Mouse (Mus musculus): ENCODE data around the gene Rasl2-9. TPM values are rescaled to one million over a fixed set of nuclear protein-coding genes. Genes with fewer than 3 reads are reported as not detected.

The Rasl2-9 gene
- polyA plus RNA-seq, 1 experiment = 1.3 TPM

DNA sequence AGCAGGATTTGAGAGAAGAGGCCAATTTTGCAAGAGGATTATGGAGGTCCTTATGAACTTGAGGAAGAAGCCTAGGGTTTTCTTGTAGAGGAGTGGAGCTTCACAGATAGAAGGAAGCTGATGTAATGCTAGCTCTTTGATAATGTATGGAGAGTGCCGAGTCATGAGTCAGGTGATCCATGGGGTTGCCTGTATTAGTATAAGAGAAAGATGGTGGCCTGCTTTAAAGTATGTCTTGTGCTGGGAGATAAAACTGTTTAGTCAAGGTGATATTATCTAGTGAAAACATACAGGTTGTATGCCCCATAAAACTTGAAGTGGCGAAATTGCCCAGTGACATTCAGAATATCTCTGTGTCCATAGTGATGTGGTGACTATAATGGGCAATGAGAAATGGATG is 48.8 kb downstream of the Rasl2-9 start:
- Histone ChIP-seq H3K9ac (ENCODE audit: low read depth, poor library complexity, severe bottlenecking) (no peak overlapping the region), H3K4me3 (ENCODE audit: low read depth, low read length) (no peak overlapping the region), H3K4me1 (ENCODE audit: control insufficient read depth, insufficient read depth, low read length) (no peaks in the 10 kb centered on the region), H3K9me3 (replicated peaks; ENCODE audit: control insufficient read depth, insufficient read depth, low read length, poor library complexity, severe bottlenecking) (no peaks in the 10 kb centered on the region), H3K27me3 (ENCODE audit: control insufficient read depth, insufficient read depth, low read length, poor library complexity, severe bottlenecking) (no peaks in the 10 kb centered on the region), H3K27ac (ENCODE audit: insufficient read depth, low read length) (peak overlapping the region; percentile 74; the same call in 1 of the 2 replicates), H3K36me3 (ENCODE audit: control insufficient read depth, insufficient read depth, low read length, poor library complexity, severe bottlenecking) (peaks cover 66% of the 10 kb centered on the region)
- TF ChIP-seq CTCF (IDR thresholded peaks at IDR 0.05; ENCODE audit: low read depth, low read length) (no peak), EP300 (IDR thresholded peaks at IDR 0.05; ENCODE audit: insufficient read depth, low read depth, low read length) (no peak), POLR2A (IDR thresholded peaks at IDR 0.05; ENCODE audit: insufficient read depth, low read length) (no peak)

DNA sequence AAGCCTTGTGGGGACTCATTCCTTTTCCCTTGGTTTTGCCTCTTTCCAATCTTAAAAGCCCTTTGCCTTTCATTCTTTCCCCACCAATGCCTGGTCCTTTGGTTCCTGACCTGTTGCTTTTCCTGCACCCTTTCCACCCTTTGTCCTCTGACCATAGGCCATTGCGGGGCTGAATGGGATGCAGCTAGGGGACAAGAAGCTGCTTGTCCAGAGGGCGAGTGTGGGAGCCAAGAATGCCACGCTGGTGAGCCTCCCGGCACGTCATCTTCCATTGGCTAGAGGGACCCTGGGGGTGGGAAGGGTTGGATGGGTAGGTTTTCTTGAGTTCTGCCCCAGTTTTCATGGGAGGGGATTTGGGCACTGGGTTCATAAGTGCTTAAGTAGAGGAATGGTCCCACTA is 50.8 kb downstream of the Rasl2-9 start:
- TF ChIP-seq CTCF (IDR thresholded peaks at IDR 0.05; ENCODE audit: low read depth, low read length) (no peak), POLR2A (IDR thresholded peaks at IDR 0.05; ENCODE audit: insufficient read depth, low read length) (no peak), EP300 (IDR thresholded peaks at IDR 0.05; ENCODE audit: insufficient read depth, low read depth, low read length) (no peak)

More for the DNA sequence above, 50.8 kb downstream of the Rasl2-9 start:
- H3K27ac ChIP-seq (ENCODE audit: insufficient read depth, low read length) = no peak overlapping the region
- no peaks in the 10 kb centered on the region for H3K27me3 ChIP-seq (ENCODE audit: control insufficient read depth, insufficient read depth, low read length, poor library complexity, severe bottlenecking)
- H3K4me3 ChIP-seq (ENCODE audit: low read depth, low read length) = no peak overlapping the region
- no peak overlapping the region for H3K9ac ChIP-seq (ENCODE audit: low read depth, poor library complexity, severe bottlenecking)
- H3K36me3 ChIP-seq (ENCODE audit: control insufficient read depth, insufficient read depth, low read length, poor library complexity, severe bottlenecking) = peaks cover 85% of the 10 kb centered on the region
- no peaks in the 10 kb centered on the region for H3K9me3 ChIP-seq (replicated peaks; ENCODE audit: control insufficient read depth, insufficient read depth, low read length, poor library complexity, severe bottlenecking)
- H3K4me1 ChIP-seq (ENCODE audit: control insufficient read depth, insufficient read depth, low read length) = no peaks in the 10 kb centered on the region

Other genes starting within 250 kb of the Rasl2-9 start
- 3.3 and 4.3 TPM in 2 replicates for gene Isoc2a, start 248.8 kb downstream of the Rasl2-9 start, polyA plus RNA-seq (2011; ENCODE audit: insufficient read depth, insufficient read length, low read depth, missing spikeins)
- gene Gm36210, start 219.4 kb downstream of the Rasl2-9 start, polyA plus RNA-seq (2011; ENCODE audit: insufficient read depth, insufficient read length, low read depth, missing spikeins) = 1.1 TPM in 2 replicates
- 5.0 and 5.4 TPM in 2 replicates for gene Zfp628, start 210.7 kb downstream of the Rasl2-9 start, polyA plus RNA-seq (2011; ENCODE audit: insufficient read depth, insufficient read length, low read depth, missing spikeins)
- 2.2 and 3.3 TPM in 2 replicates for gene Nat14, start 203.9 kb downstream of the Rasl2-9 start, polyA plus RNA-seq (2011; ENCODE audit: insufficient read depth, insufficient read length, low read depth, missing spikeins)
- gene Ssc5d, start 200.2 kb downstream of the Rasl2-9 start, polyA plus RNA-seq (2011; ENCODE audit: insufficient read depth, insufficient read length, low read depth, missing spikeins) = 1.5 and 2.0 TPM in 2 replicates
- gene Sbk2, start 161.5 kb downstream of the Rasl2-9 start, polyA plus RNA-seq (2011; ENCODE audit: insufficient read depth, insufficient read length, low read depth, missing spikeins) = 0.48 and 1.0 TPM in 2 replicates
- 0.25 and 0.55 TPM in 2 replicates for gene Sbk3, start 154.8 kb downstream of the Rasl2-9 start, polyA plus RNA-seq (2011; ENCODE audit: insufficient read depth, insufficient read length, low read depth, missing spikeins)
- 7.6 and 10.9 TPM in 2 replicates for gene Zfp579, start 129.8 kb downstream of the Rasl2-9 start, polyA plus RNA-seq (2011; ENCODE audit: insufficient read depth, insufficient read length, low read depth, missing spikeins)
- 2.5 and 4.7 TPM in 2 replicates for gene Zfp524, start 111.5 kb downstream of the Rasl2-9 start, polyA plus RNA-seq (2011; ENCODE audit: insufficient read depth, insufficient read length, low read depth, missing spikeins)
- gene Fiz1, start 111.3 kb downstream of the Rasl2-9 start, polyA plus RNA-seq (2011; ENCODE audit: insufficient read depth, insufficient read length, low read depth, missing spikeins) = 43.2 and 57.0 TPM in 2 replicates
- not detected in 2 replicates for gene Gm44973, start 110.5 kb downstream of the Rasl2-9 start, polyA plus RNA-seq (2011; ENCODE audit: insufficient read depth, insufficient read length, low read depth, missing spikeins)
- 23.0 and 24.7 TPM in 2 replicates for gene Zfp865, start 105.6 kb downstream of the Rasl2-9 start, polyA plus RNA-seq (2011; ENCODE audit: insufficient read depth, insufficient read length, low read depth, missing spikeins)
- 5.6 and 5.7 TPM in 2 replicates for gene Ccdc106, start 105.4 kb downstream of the Rasl2-9 start, polyA plus RNA-seq (2011; ENCODE audit: insufficient read depth, insufficient read length, low read depth, missing spikeins)
- gene 4632433K11Rik, start 91.8 kb downstream of the Rasl2-9 start, polyA plus RNA-seq (2011; ENCODE audit: insufficient read depth, insufficient read length, low read depth, missing spikeins) = 1.9 TPM in 1 of 2 replicates, not detected in the other
- gene Zfp784, start 87.5 kb downstream of the Rasl2-9 start, polyA plus RNA-seq (2011; ENCODE audit: insufficient read depth, insufficient read length, low read depth, missing spikeins) = 0.30 TPM in 1 of 2 replicates, not detected in the other
- gene Zfp580, start 74.4 kb downstream of the Rasl2-9 start, polyA plus RNA-seq (2011; ENCODE audit: insufficient read depth, insufficient read length, low read depth, missing spikeins) = 14.0 and 16.0 TPM in 2 replicates
- 236 and 262 TPM in 2 replicates for gene U2af2, start 63.8 kb downstream of the Rasl2-9 start, polyA plus RNA-seq (2011; ENCODE audit: insufficient read depth, insufficient read length, low read depth, missing spikeins)
- gene Epn1, start 45.7 kb downstream of the Rasl2-9 start, polyA plus RNA-seq (2011; ENCODE audit: insufficient read depth, insufficient read length, low read depth, missing spikeins) = 68.8 and 69.1 TPM in 2 replicates
- not detected in 2 replicates for gene Rfpl4, start 9.0 kb downstream of the Rasl2-9 start, polyA plus RNA-seq (2011; ENCODE audit: insufficient read depth, insufficient read length, low read depth, missing spikeins)
- 0.06 TPM in 2 replicates for gene Vmn1r55, start 23.7 kb upstream of the Rasl2-9 start, polyA plus RNA-seq (2011; ENCODE audit: insufficient read depth, insufficient read length, low read depth, missing spikeins)
- gene Vmn1r56, start 70.8 kb upstream of the Rasl2-9 start, polyA plus RNA-seq (2011; ENCODE audit: insufficient read depth, insufficient read length, low read depth, missing spikeins) = not detected in 2 replicates
- gene Vmn1r57, start 92.5 kb upstream of the Rasl2-9 start, polyA plus RNA-seq (2011; ENCODE audit: insufficient read depth, insufficient read length, low read depth, missing spikeins) = not detected in 2 replicates
- not detected in 2 replicates for gene Gm5065, start 224.6 kb upstream of the Rasl2-9 start, polyA plus RNA-seq (2011; ENCODE audit: insufficient read depth, insufficient read length, low read depth, missing spikeins)
- not detected in 2 replicates for gene Nlrp2, start 225.1 kb upstream of the Rasl2-9 start, polyA plus RNA-seq (2011; ENCODE audit: insufficient read depth, insufficient read length, low read depth, missing spikeins)